Mouse (Mus musculus): ENCODE measurements at regions not wholly inside any gene's neighbourhood (a gene's known extent, or its start where the extent isn't known, plus 50 kb on each side); places are given as distances from the start of the nearest gene placed in this dataset.

DNA sequence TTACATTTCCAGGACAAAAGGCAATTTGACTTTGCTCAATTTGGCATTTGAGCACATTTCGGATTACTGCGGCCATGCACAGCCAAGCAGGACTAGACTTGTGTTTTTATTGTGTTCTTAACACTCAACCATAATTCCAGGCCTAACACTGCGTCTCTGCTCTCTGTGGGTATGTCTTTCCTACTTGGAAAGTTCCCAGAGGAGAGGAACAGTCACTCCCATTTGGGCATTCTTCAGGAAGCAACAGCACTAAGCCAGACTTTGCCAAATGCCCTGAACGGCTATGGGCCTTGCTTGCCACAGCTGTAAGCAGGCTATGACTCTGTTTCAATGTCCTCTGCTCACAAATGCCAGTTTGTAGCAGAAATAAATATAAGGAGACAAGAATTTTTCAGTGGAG is 56.5 kb upstream of the Pdk3 start:
- in situ Hi-C loops (cut with MboI, MseI) = loop anchor here (5.0 kb wide), 1 partner anchor 1124 kb away; no protein-coding TSS in a partner anchor

DNA sequence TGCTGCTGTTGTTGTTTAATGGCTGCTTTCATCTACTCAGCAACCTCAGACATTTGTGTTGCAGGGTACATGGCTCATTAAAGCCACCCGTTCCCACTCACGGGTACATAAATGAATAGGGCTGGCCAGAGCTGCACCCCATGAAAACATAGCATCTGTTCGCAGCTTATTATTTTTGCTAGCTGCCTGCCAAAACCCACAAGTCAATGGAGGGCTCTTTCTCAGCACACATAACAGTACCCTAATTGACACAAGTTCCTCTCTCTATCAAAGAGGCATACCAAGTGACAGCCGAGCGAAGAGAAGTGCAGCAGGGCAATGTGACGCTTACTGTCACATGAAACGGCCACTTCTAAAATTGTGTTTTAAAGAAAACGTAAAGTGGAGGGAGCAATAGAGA is 57.0 kb upstream of the Pdk3 start:
- in situ Hi-C loops (cut with MboI, MseI) = loop anchor here (5.0 kb wide), 1 partner anchor 1123 kb away; no protein-coding TSS in a partner anchor

- in situ Hi-C loops (cut with MboI, MseI) = loop anchor here (5.0 kb wide), 2 partner anchors 97 to 1123 kb away; no protein-coding TSS in a partner anchor
Measured at GRCm38 (mm10) chrX:93889394-93890042, 57.5 kb upstream of the Pdk3 start.

- in situ Hi-C loops (cut with MboI, MseI) = no loop called here
Measured at GRCm38 (mm10) chrX:93896838-93897820, 65.1 kb upstream of the Pdk3 start.

DNA sequence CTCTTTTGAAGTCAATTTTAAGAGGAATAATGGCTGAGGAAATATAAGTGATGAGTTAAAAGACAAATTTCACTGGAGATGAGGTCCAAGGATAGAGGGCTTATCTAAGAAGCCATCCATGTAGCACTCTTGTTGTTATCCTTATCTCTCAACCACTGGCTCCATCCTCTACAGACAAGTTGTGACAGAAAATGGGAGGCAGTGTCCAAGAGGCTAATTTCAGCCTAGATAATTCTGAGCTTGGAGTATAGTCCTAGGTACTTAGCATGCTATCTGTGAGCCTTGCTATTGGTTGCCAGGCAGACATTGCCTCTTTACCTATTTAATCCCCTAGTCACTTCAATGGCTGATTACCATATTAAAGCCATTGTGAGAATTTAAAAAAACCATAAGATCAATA is 65.2 kb upstream of the AU015836 start:
- in situ Hi-C loops (cut with MboI, MseI) = no loop called here

- in situ Hi-C loops (cut with MboI, MseI) = no loop called here
Measured at GRCm38 (mm10) chrX:93905531-93905930, 62.9 kb upstream of the AU015836 start.

- in situ Hi-C loops (cut with MboI, MseI) = no loop called here
Measured at GRCm38 (mm10) chrX:93911087-93911840, 57.2 kb upstream of the AU015836 start.

DNA sequence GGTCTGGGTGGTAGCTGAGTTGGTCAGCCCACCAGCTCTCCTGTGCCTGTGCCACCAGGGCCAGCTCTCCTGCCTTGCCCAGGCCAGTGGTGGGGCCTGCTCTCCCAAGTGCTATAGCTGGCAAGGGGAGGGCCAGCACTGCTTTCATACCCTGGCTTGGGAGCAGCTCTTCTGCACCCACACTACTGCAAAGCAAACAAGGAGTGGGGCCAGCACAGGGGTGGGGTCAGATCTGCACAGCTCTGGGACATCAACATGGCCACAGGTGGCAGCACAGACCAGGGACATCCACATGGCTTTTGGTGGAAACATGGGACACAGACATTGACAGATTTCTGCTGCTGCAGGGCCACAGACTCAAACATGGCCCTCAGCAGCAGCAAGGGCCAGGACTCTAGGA is 52.9 kb upstream of the AU015836 start:
- in situ Hi-C loops (cut with MboI, MseI) = loop anchor here (5.0 kb wide), 1 partner anchor 72 kb away; no protein-coding TSS in a partner anchor

GRCm38 (mm10) chrX:93917367-93917766 is 51.1 kb upstream of the AU015836 start:
- in situ Hi-C loops (cut with MboI, MseI) = loop anchor here (5.0 kb wide), 1 partner anchor 70 kb away; no protein-coding TSS in a partner anchor
